Mouse (Mus musculus) midbrain, embryonic 10.5 days (tissue): Measurements from ENCODE around the gene Lipt1. TPM values are rescaled to one million over a fixed set of nuclear protein-coding genes. Genes with fewer than 3 reads are reported as not detected.

ENCODE experiments used
- DNase-seq: peaks from one replicate; pipeline ENCODE4 v3.0.0-alpha.2; 2017; ENCODE audit warnings: low spot score
- H3K27ac ChIP-seq: fragments of 300-500 bp; sonication (generic); replicated peaks from 2 replicates; pipeline ENCODE4 v1.5.1; 2016; ENCODE audit warnings: mild to moderate bottlenecking
- H3K27me3 ChIP-seq: fragments of 300-500 bp; sonication (generic); 2 replicates; pipeline ENCODE4 v1.6.1; 2016; ENCODE audit warnings: low read depth, mild to moderate bottlenecking; ENCODE audit not compliant: poor library complexity, severe bottlenecking
- H3K36me3 ChIP-seq: fragments of 300-500 bp; sonication (generic); 2 replicates; pipeline ENCODE4 v1.6.1; 2016; ENCODE audit warnings: mild to moderate bottlenecking, moderate library complexity
- H3K4me1 ChIP-seq: fragments of 300-500 bp; sonication (generic); 2 replicates; pipeline ENCODE4 v1.6.1; 2016
- H3K4me3 ChIP-seq: fragments of 300-500 bp; sonication (generic); 2 replicates; pipeline ENCODE4 v1.5.1; 2016; ENCODE audit warnings: mild to moderate bottlenecking, moderate library complexity
- H3K9me3 ChIP-seq: fragments of 300-500 bp; sonication (generic); replicated peaks from 2 replicates; pipeline ENCODE4 v1.6.1; 2016; ENCODE audit warnings: mild to moderate bottlenecking
- WGBS: fragments of 180-500 bp; shearing (Covaris S2); methylation state at CpG from one replicate; pipeline ENCODE4 v1.1.7; 2016; 5-methylcytosine and 5-hydroxymethylcytosine counted together
- polyA plus RNA-seq: library from polyadenylated mRNA; unstranded; fragments of >200 nt; fragmentation: Nextera tagmentation; extraction: Ambion mirVana; gene quantifications from 2 replicates; pipeline ENCODE4 v1.2.1, GENCODE M21; 2016

The Lipt1 gene
- polyA plus RNA-seq, 1 experiment from 2014 or later, result 7.3 TPM

DNA sequence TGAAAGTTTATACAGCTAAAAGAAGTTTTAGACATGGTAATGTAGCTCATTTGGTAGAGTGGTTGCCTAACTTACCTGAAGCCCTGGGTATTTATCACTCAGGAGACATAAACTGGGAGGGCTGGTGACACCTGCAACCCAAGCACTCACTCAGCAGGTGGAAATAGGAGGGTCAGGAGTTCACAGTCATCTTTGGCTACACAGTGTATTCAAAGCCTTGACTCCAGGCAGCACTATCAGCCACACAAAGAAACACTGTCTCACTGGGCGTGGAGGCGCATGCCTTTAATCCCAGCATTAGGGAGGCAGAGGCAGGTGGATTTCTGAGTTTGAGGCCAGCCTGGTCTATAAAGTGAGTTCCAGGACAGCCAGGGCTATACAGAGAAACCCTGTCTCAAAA, 41.2 kb downstream of the Lipt1 start:
- Histone ChIP-seq H3K27me3 (no peaks in the 10 kb centered on the region), H3K36me3 (no peaks in the 10 kb centered on the region), H3K4me3 (no peak overlapping the region), H3K4me1 (no peaks in the 10 kb centered on the region), H3K9me3 (no peaks in the 10 kb centered on the region), H3K27ac (no peak overlapping the region)
- 81% methylated on average over 2 of the region's 2 CpGs for WGBS
- DNase-seq, result no peak

DNA sequence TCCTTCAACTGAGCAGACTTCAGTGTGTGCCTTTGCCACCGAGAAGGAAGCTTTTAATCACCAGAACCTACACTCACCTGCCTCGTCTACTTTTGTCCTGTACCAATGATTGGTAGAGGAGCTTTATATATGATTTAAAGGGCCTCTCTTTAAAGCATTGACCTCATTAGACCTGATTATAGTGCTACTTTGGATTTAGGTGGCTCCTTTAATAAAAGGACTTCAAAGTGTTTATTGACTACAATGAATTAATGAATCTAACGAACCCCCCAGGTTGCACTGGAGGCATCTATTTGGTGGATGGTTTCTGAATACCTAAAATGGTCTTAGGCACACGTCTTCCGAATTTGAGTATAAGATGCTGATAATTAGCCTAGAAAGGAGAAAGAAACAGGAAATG, 44.9 kb downstream of the Lipt1 start, which contains the start of gene Lyg2:
TSS of gene Lyg2 (minus strand) at position 101 of the 400 bp plus-strand sequence.
- Histone ChIP-seq H3K27ac (no peak within 1 kb of the TSS), H3K36me3 (no peaks in the 10 kb centered on the region), H3K9me3 (no peaks in the 10 kb centered on the region), H3K27me3 (no peaks in the 10 kb centered on the region), H3K4me3 (no peak within 1 kb of the TSS), H3K4me1 (no peaks in the 10 kb centered on the region)
- no peak for DNase-seq
- 80% methylated on average over 5 of the region's 5 CpGs for WGBS

DNA sequence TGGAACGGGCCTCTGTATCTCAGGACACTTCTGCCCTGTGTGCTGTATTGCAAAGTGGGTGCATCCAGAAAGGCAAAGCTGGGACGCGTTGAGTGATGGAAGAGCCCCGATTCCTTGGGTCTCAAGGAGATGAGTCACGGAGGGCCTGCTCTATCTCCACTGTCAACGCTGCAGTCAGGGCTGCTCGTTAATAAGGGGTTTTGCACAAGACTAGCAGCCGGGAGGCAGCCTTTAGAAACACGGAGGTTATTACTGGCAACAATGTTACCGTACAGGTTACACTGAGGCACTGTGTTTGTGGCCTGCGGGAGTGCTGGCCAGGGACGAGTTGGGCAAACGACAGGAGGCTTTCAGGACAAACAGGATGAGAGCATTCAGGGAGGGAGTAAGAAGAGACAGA, 46.1 kb downstream of the Lipt1 start:
- no peaks in the 10 kb centered on the region for H3K4me1 ChIP-seq
- H3K27me3 ChIP-seq, result no peaks in the 10 kb centered on the region
- no peak for DNase-seq
- H3K36me3 ChIP-seq, result no peaks in the 10 kb centered on the region
- H3K4me3 ChIP-seq, result no peak overlapping the region
- WGBS, result 83% methylated on average over 13 of the region's 13 CpGs
- H3K9me3 ChIP-seq, result no peaks in the 10 kb centered on the region
- H3K27ac ChIP-seq, result no peak overlapping the region

DNA sequence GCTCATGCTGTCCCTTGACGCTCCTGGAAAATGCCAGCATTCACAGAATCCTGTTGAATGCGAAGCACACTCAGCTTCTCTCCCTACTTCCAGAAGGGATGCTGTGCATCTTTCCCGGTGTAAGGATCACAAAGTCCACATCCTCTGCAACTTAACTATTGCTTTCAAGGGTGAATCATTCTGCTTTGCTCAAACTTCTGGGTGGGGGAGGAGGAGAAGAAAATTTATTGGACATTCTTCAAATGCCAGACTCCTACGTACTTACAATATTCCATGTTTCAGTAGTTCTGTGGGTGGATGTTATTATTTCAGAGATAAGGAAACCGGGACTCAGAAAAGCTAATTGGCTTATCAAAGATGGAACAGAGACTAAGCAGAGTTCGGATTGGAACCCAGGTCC, 46.6 kb downstream of the Lipt1 start:
- Histone ChIP-seq H3K4me1 (no peaks in the 10 kb centered on the region), H3K27me3 (no peaks in the 10 kb centered on the region), H3K4me3 (no peak overlapping the region), H3K36me3 (no peaks in the 10 kb centered on the region), H3K27ac (no peak overlapping the region), H3K9me3 (no peaks in the 10 kb centered on the region)
- 87% methylated on average over 6 of the region's 6 CpGs for WGBS
- DNase-seq, result no peak

DNA sequence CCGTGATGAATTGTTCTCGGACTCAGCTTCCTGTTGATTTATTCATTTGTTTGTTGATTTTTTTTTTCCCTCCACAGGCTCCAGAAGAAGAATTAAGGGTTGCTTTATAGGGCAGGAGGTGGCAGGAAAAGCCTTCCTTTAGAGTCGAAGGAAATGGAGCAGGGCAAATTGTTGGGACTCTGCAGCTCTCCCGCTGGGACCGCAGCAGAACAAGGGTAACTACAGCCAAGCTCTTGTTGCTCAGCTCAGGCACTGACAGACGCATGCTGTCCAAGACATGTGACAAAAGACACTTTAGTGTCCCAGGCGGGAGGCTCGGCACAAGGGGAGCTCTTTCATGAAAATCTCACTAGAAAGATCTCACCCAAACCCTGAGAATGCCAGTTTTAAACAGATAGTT, 51.0 kb downstream of the Lipt1 start:
- H3K9me3 ChIP-seq, result no peaks in the 10 kb centered on the region
- H3K27me3 ChIP-seq, result no peaks in the 10 kb centered on the region
- no peak for DNase-seq
- 72% methylated on average over 8 of the region's 8 CpGs for WGBS
- H3K4me1 ChIP-seq, result no peaks in the 10 kb centered on the region
- H3K36me3 ChIP-seq, result no peaks in the 10 kb centered on the region
- no peak overlapping the region for H3K27ac ChIP-seq
- no peak overlapping the region for H3K4me3 ChIP-seq

Other genes starting within 250 kb of the Lipt1 start
- 0.73 and 0.75 TPM in 2 replicates for gene 2010300C02Rik, start 151.7 kb upstream of the Lipt1 start, polyA plus RNA-seq
- 11.0 and 15.0 TPM in 2 replicates for gene Tsga10, start 5.3 kb upstream of the Lipt1 start, polyA plus RNA-seq
- gene Mitd1, start 18.7 kb downstream of the Lipt1 start, polyA plus RNA-seq, result 20.8 and 23.1 TPM in 2 replicates
- gene Mrpl30, start 18.7 kb downstream of the Lipt1 start, polyA plus RNA-seq, result 245 and 251 TPM in 2 replicates
- not detected in 2 replicates for gene Lyg2, start 44.8 kb downstream of the Lipt1 start, polyA plus RNA-seq
- not detected in 2 replicates for gene Lyg1, start 86.0 kb downstream of the Lipt1 start, polyA plus RNA-seq
- gene Txndc9, start 126.2 kb downstream of the Lipt1 start, polyA plus RNA-seq, result 154 and 160 TPM in 2 replicates
- gene Eif5b, start 126.3 kb downstream of the Lipt1 start, polyA plus RNA-seq, result 24.7 and 24.9 TPM in 2 replicates